Mouse (Mus musculus): ENCODE results near the gene Usp18. TPM values are rescaled to one million over a fixed set of nuclear protein-coding genes. Genes with fewer than 3 reads are reported as not detected.

The Usp18 gene
- polyA plus RNA-seq, 1 experiment = 0.02 TPM

- Histone ChIP-seq H3K79me3 (ENCODE audit: low read depth) (no peaks in the 10 kb centered on the region), H3K36me3 (ENCODE audit: control insufficient read depth, insufficient read depth) (no peaks in the 10 kb centered on the region), H3K4me3 (ENCODE audit: insufficient read depth, poor library complexity, severe bottlenecking) (no peak overlapping the region), H3ac (ENCODE audit: control insufficient read depth, insufficient read length, low read depth) (no peak overlapping the region), H3K27me3 (ENCODE audit: control insufficient read depth, insufficient read depth, insufficient read length) (peaks cover 7% of the 10 kb centered on the region), H3K79me2 (ENCODE audit: control insufficient read depth, insufficient read depth) (no peaks in the 10 kb centered on the region)
- TF ChIP-seq MYOG (IDR thresholded peaks at IDR 0.05; ENCODE audit: control insufficient read depth, extremely low read depth, insufficient read length) = no peak
- no peak for TF ChIP-seq FOSL1 (IDR thresholded peaks at IDR 0.05; ENCODE audit: insufficient read depth, low read length, poor library complexity, severe bottlenecking)
- no peak for TF ChIP-seq USF1 (IDR thresholded peaks at IDR 0.05; ENCODE audit: low read depth)
- TF ChIP-seq MYOD1 (IDR thresholded peaks at IDR 0.05; ENCODE audit: control insufficient read depth, insufficient read length, low read depth) = no peak
- no peak for TF ChIP-seq MAX (IDR thresholded peaks at IDR 0.05)
- TF ChIP-seq CTCF (IDR thresholded peaks at IDR 0.05; ENCODE audit: control insufficient read depth, insufficient read depth, insufficient read length) = no peak
- no peak for TF ChIP-seq CEBPB (IDR thresholded peaks at IDR 0.05; ENCODE audit: low read depth)
Observed at GRCm38 (mm10) chr6:121261233-121261632, 15.5 kb downstream of the Usp18 start.

- Histone ChIP-seq H3K79me2 (ENCODE audit: control insufficient read depth, insufficient read depth) (no peaks in the 10 kb centered on the region), H3ac (ENCODE audit: control insufficient read depth, insufficient read length, low read depth) (no peak overlapping the region), H3K36me3 (ENCODE audit: control insufficient read depth, insufficient read depth) (no peaks in the 10 kb centered on the region), H3K27me3 (ENCODE audit: control insufficient read depth, insufficient read depth, insufficient read length) (peaks cover 7% of the 10 kb centered on the region), H3K4me3 (ENCODE audit: insufficient read depth, poor library complexity, severe bottlenecking) (no peak overlapping the region), H3K79me3 (ENCODE audit: low read depth) (no peaks in the 10 kb centered on the region)
- TF ChIP-seq MAX (IDR thresholded peaks at IDR 0.05) = no peak
- no peak for TF ChIP-seq MYOD1 (IDR thresholded peaks at IDR 0.05; ENCODE audit: control insufficient read depth, insufficient read length, low read depth)
Observed at GRCm38 (mm10) chr6:121262004-121262403, 16.3 kb downstream of the Usp18 start.

GRCm38 (mm10) chr6:121262496-121262895 is 16.8 kb downstream of the Usp18 start:
- peaks cover 7% of the 10 kb centered on the region for H3K27me3 ChIP-seq (ENCODE audit: control insufficient read depth, insufficient read depth, insufficient read length)
- TF ChIP-seq CEBPB (IDR thresholded peaks at IDR 0.05; ENCODE audit: low read depth) (no peak), CTCF (IDR thresholded peaks at IDR 0.05; ENCODE audit: control insufficient read depth, insufficient read depth, insufficient read length) (no peak), MYOG (IDR thresholded peaks at IDR 0.05; ENCODE audit: control insufficient read depth, extremely low read depth, insufficient read length) (no peak), USF1 (IDR thresholded peaks at IDR 0.05; ENCODE audit: low read depth) (no peak), MAX (IDR thresholded peaks at IDR 0.05) (no peak), MYOD1 (IDR thresholded peaks at IDR 0.05; ENCODE audit: control insufficient read depth, insufficient read length, low read depth) (no peak), FOSL1 (IDR thresholded peaks at IDR 0.05; ENCODE audit: insufficient read depth, low read length, poor library complexity, severe bottlenecking) (no peak)

GRCm38 (mm10) chr6:121270156-121270555 is 24.4 kb downstream of the Usp18 start:
- Histone ChIP-seq H3ac (ENCODE audit: control insufficient read depth, insufficient read length, low read depth) (no peak overlapping the region), H3K4me3 (ENCODE audit: insufficient read depth, poor library complexity, severe bottlenecking) (no peak overlapping the region), H3K36me3 (ENCODE audit: control insufficient read depth, insufficient read depth) (no peaks in the 10 kb centered on the region), H3K27me3 (ENCODE audit: control insufficient read depth, insufficient read depth, insufficient read length) (peaks cover 14% of the 10 kb centered on the region), H3K79me2 (ENCODE audit: control insufficient read depth, insufficient read depth) (no peaks in the 10 kb centered on the region), H3K79me3 (ENCODE audit: low read depth) (no peaks in the 10 kb centered on the region)
- TF ChIP-seq MAX (IDR thresholded peaks at IDR 0.05) (no peak), USF1 (IDR thresholded peaks at IDR 0.05; ENCODE audit: low read depth) (no peak), CTCF (IDR thresholded peaks at IDR 0.05; ENCODE audit: control insufficient read depth, insufficient read depth, insufficient read length) (no peak), FOSL1 (IDR thresholded peaks at IDR 0.05; ENCODE audit: insufficient read depth, low read length, poor library complexity, severe bottlenecking) (no peak), CEBPB (IDR thresholded peaks at IDR 0.05; ENCODE audit: low read depth) (no peak), MYOD1 (IDR thresholded peaks at IDR 0.05; ENCODE audit: control insufficient read depth, insufficient read length, low read depth) (no peak), MYOG (IDR thresholded peaks at IDR 0.05; ENCODE audit: control insufficient read depth, extremely low read depth, insufficient read length) (no peak)

More at GRCm38 (mm10) chr6:121262496-121262895, 16.8 kb downstream of the Usp18 start:
- no peak overlapping the region for H3ac ChIP-seq (ENCODE audit: control insufficient read depth, insufficient read length, low read depth)
- no peak overlapping the region for H3K4me3 ChIP-seq (ENCODE audit: insufficient read depth, poor library complexity, severe bottlenecking)
- H3K79me2 ChIP-seq (ENCODE audit: control insufficient read depth, insufficient read depth) = no peaks in the 10 kb centered on the region
- H3K36me3 ChIP-seq (ENCODE audit: control insufficient read depth, insufficient read depth) = no peaks in the 10 kb centered on the region
- no peaks in the 10 kb centered on the region for H3K79me3 ChIP-seq (ENCODE audit: low read depth)

GRCm38 (mm10) chr6:121271707-121272074 is 26.0 kb downstream of the Usp18 start:
- TF ChIP-seq MYOD1 (IDR thresholded peaks at IDR 0.05; ENCODE audit: control insufficient read depth, insufficient read length, low read depth) = no peak
- Histone ChIP-seq H3ac (ENCODE audit: control insufficient read depth, insufficient read length, low read depth) (no peak overlapping the region), H3K27me3 (ENCODE audit: control insufficient read depth, insufficient read depth, insufficient read length) (peaks cover 14% of the 10 kb centered on the region), H3K79me3 (ENCODE audit: low read depth) (no peaks in the 10 kb centered on the region), H3K4me3 (ENCODE audit: insufficient read depth, poor library complexity, severe bottlenecking) (no peak overlapping the region), H3K79me2 (ENCODE audit: control insufficient read depth, insufficient read depth) (no peaks in the 10 kb centered on the region), H3K36me3 (ENCODE audit: control insufficient read depth, insufficient read depth) (no peaks in the 10 kb centered on the region)

GRCm38 (mm10) chr6:121272075-121272800 is 26.5 kb downstream of the Usp18 start:
- H3K79me3 ChIP-seq (ENCODE audit: low read depth) = no peaks in the 10 kb centered on the region
- peak overlapping the region; percentile 25 for H3K4me3 ChIP-seq (ENCODE audit: insufficient read depth, poor library complexity, severe bottlenecking)
- no peaks in the 10 kb centered on the region for H3K36me3 ChIP-seq (ENCODE audit: control insufficient read depth, insufficient read depth)
- H3ac ChIP-seq (ENCODE audit: control insufficient read depth, insufficient read length, low read depth) = peak overlapping the region; percentile 48
- H3K27me3 ChIP-seq (ENCODE audit: control insufficient read depth, insufficient read depth, insufficient read length) = peaks cover 14% of the 10 kb centered on the region
- no peaks in the 10 kb centered on the region for H3K79me2 ChIP-seq (ENCODE audit: control insufficient read depth, insufficient read depth)
- TF ChIP-seq CEBPB (IDR thresholded peaks at IDR 0.05; ENCODE audit: low read depth) (no peak), MYOD1 (IDR thresholded peaks at IDR 0.05; ENCODE audit: control insufficient read depth, insufficient read length, low read depth) (no peak), MYOG (IDR thresholded peaks at IDR 0.05; ENCODE audit: control insufficient read depth, extremely low read depth, insufficient read length) (no peak), CTCF (IDR thresholded peaks at IDR 0.05; ENCODE audit: control insufficient read depth, insufficient read depth, insufficient read length) (peak; percentile 21)
